In genomic region chr8:120440739-120441138, GRCm38 (mm10) we compare ENCODE assay signal across 10 mouse cellular contexts.
DNase-seq lines count a peak whose midpoint lies in the region; ATAC-seq lines count a peak whose summit lies in the region.
"Had no signal": no experiment of that assay in that cellular context is flagged by ENCODE, and none has a peak within 500 bp of the region (broad histone marks: within the 10 kb centered on the region; RNA-seq: fewer than 3 reads in every experiment).

No protein-coding gene starts in this region.

- H3K4me2 ChIP-seq in hindbrain, embryonic 11.5 days (replicated peaks; ENCODE audit: low read depth, low read length) = no peak overlapping the region
- H3K4me2 ChIP-seq in midbrain, embryonic 14.5 days (ENCODE audit: low read length) = 0 out of 2 replicates have a peak overlapping the region, but pooled peaks have one; percentile 3
- H3K4me2 ChIP-seq: liver, embryonic 15.5 days had no signal

- no peaks in the 10 kb centered on the region; the same call in 1 of the 2 replicates for H3K27me3 ChIP-seq in hindbrain, embryonic 11.5 days (ENCODE audit: control insufficient read depth, insufficient read depth, low read length)
- peaks cover 4% of the 10 kb centered on the region; the same call in 1 of the 2 replicates for H3K27me3 ChIP-seq in midbrain, embryonic 14.5 days (ENCODE audit: control insufficient read depth, insufficient read depth, low read length)

- peaks cover 44% of the 10 kb centered on the region for H3K4me1 ChIP-seq in hindbrain, embryonic 11.5 days (replicated peaks; ENCODE audit: control insufficient read depth, insufficient read depth, low read length)
- H3K4me1 ChIP-seq in midbrain, embryonic 14.5 days (ENCODE audit: control insufficient read depth, insufficient read depth, low read length) = peaks cover 50% of the 10 kb centered on the region

- no peak overlapping the region; the same call in 1 of the 2 replicates for H3K9ac ChIP-seq in hindbrain, embryonic 11.5 days (ENCODE audit: low read depth, low read length)
- peak overlapping the region; percentile 21; the same call in 1 of the 2 replicates for H3K9ac ChIP-seq in midbrain, embryonic 14.5 days (replicated peaks; ENCODE audit: low read length)
- H3K9ac ChIP-seq: liver, embryonic 15.5 days had no signal

- no peaks in the 10 kb centered on the region for H3K9me3 ChIP-seq in hindbrain, embryonic 11.5 days (ENCODE audit: control insufficient read depth, low read length)
- H3K9me3 ChIP-seq in midbrain, embryonic 14.5 days (ENCODE audit: control insufficient read depth, low read length) = no peaks in the 10 kb centered on the region
- H3K9me3 ChIP-seq: liver, embryonic 15.5 days; megakaryocyte, embryonic 14.5 days had no signal

- H3K4me3 ChIP-seq in hindbrain, embryonic 11.5 days (ENCODE audit: low read depth, low read length) = no peak overlapping the region
- H3K4me3 ChIP-seq in midbrain, embryonic 14.5 days (replicated peaks; ENCODE audit: low read depth, low read length) = no peak overlapping the region
- H3K4me3 ChIP-seq: liver, embryonic 15.5 days; megakaryocyte, embryonic 14.5 days had no signal

- 0 out of 2 replicates have a peak, but pooled peaks have one; percentile 17 for ATAC-seq in hindbrain, embryonic 11.5 days (ENCODE audit: low FRiP score)
- no peak for ATAC-seq in midbrain, embryonic 14.5 days (ENCODE audit: low FRiP score, low TSS enrichment)

- H3K27ac ChIP-seq in hindbrain, embryonic 11.5 days (ENCODE audit: low read depth, low read length) = peak overlapping the region; percentile 44
- H3K27ac ChIP-seq in midbrain, embryonic 14.5 days (replicated peaks; ENCODE audit: low read depth, low read length) = peak overlapping the region; percentile 76
- H3K27ac ChIP-seq: liver, embryonic 15.5 days had no signal

- peak; percentile 54 for DNase-seq in retina, postnatal 1 day
- DNase-seq in retina, embryonic 14.5 days (ENCODE audit: low spot score) = no peak
- no peak for DNase-seq in hindbrain, embryonic 11.5 days (ENCODE audit: low spot score)
- DNase-seq in midbrain, embryonic 14.5 days = peak; percentile 62
- no peak for DNase-seq in adrenal gland, postnatal 10 days
- DNase-seq in adipocyte (ENCODE audit: low spot score) = no peak
- no peak for DNase-seq in adrenal gland, postnatal 25 days
- DNase-seq: heart, adult 18-20 months had no signal

- H3K36me3 ChIP-seq in hindbrain, embryonic 11.5 days (ENCODE audit: control insufficient read depth, insufficient read depth, low read length) = no peaks in the 10 kb centered on the region
- no peaks in the 10 kb centered on the region for H3K36me3 ChIP-seq in midbrain, embryonic 14.5 days (ENCODE audit: control insufficient read depth, insufficient read depth, low read length)
- H3K36me3 ChIP-seq: liver, embryonic 15.5 days had no signal

- WGBS in hindbrain, embryonic 11.5 days = 62% methylated on average over 12 of the region's 12 CpGs
- WGBS in midbrain, embryonic 14.5 days = 44% methylated on average over 12 of the region's 12 CpGs

Comparison
In these comparisons a context has a peak if more than half of its experiments do, and no peak if none do; other contexts are left out.
1. DNase-seq: peak in retina, postnatal 1 day (single experiment) and midbrain, embryonic 14.5 days (single experiment); none in retina, embryonic 14.5 days (single experiment), hindbrain, embryonic 11.5 days (single experiment), adrenal gland, postnatal 10 days (single experiment), adipocyte (single experiment) and adrenal gland, postnatal 25 days (single experiment).